Mouse (Mus musculus) neural tube, embryonic 11.5 days (tissue): ENCODE results near the gene Cdkl3. TPM values are rescaled to one million over a fixed set of nuclear protein-coding genes. Genes with fewer than 3 reads are reported as not detected.

Source experiments
- ATAC-seq: fragments of 200-750 bp; cut with Nextera tagmentation; 2 replicates; pipeline ENCODE4 v1.8.0; 2017; ENCODE audit warnings: moderate number of reproducible peaks, mild to moderate bottlenecking, moderate TSS enrichment, moderate library complexity; ENCODE audit not compliant: insufficient read depth, low FRiP score, low TSS enrichment
- DNase-seq: peaks from one replicate; pipeline ENCODE4 v3.0.0-alpha.2; 2015; ENCODE audit warnings: low spot score
- H3K27ac ChIP-seq: fragments of 300-500 bp; sonication (generic); 2 replicates; pipeline ENCODE4 v1.5.1; 2014; ENCODE audit warnings: low read depth, mild to moderate bottlenecking, low read length
- H3K27me3 ChIP-seq: fragments of 300-500 bp; sonication (generic); 2 replicates; pipeline ENCODE4 v1.6.1; 2014; ENCODE audit warnings: mild to moderate bottlenecking, low read length, mixed read lengths; ENCODE audit not compliant: control insufficient read depth, insufficient read depth
- H3K36me3 ChIP-seq: fragments of 300-500 bp; sonication (generic); 2 replicates; pipeline ENCODE4 v1.6.1; 2014; ENCODE audit warnings: mild to moderate bottlenecking, low read length, moderate library complexity, mixed read lengths; ENCODE audit not compliant: control insufficient read depth, insufficient read depth
- H3K4me1 ChIP-seq: fragments of 300-500 bp; sonication (generic); 2 replicates; pipeline ENCODE4 v1.6.1; 2014; ENCODE audit warnings: low read length, mixed read lengths; ENCODE audit not compliant: control insufficient read depth, insufficient read depth
- H3K4me2 ChIP-seq: fragments of 300-500 bp; sonication (generic); 2 replicates; pipeline ENCODE4 v1.6.1; 2014; ENCODE audit warnings: low read depth, mild to moderate bottlenecking, moderate library complexity
- H3K4me3 ChIP-seq: fragments of 300-500 bp; sonication (generic); 2 replicates; pipeline ENCODE4 v1.5.1; 2014; ENCODE audit warnings: low read depth, low read length
- H3K9ac ChIP-seq: fragments of 300-500 bp; sonication (generic); 2 replicates; pipeline ENCODE4 v1.6.1; 2014; ENCODE audit warnings: mild to moderate bottlenecking, low read length
- H3K9me3 ChIP-seq: fragments of 300-500 bp; sonication (generic); 2 replicates; pipeline ENCODE4 v1.6.1; 2016; ENCODE audit warnings: low read length; ENCODE audit not compliant: control insufficient read depth
- WGBS: fragments of 180-500 bp; shearing (Covaris S2); extraction: QIAGEN DNeasy Blood & Tissue Kit; methylation state at CpG from one replicate; pipeline ENCODE4 v1.1.7; 2014; 5-methylcytosine and 5-hydroxymethylcytosine counted together
- polyA plus RNA-seq: library from polyadenylated mRNA; unstranded; fragments of >200 nt; fragmentation: Nextera tagmentation; extraction: Ambion mirVana; gene quantifications from 2 replicates; pipeline ENCODE4 v1.2.1, GENCODE M21; 2014

Gene Cdkl3
- polyA plus RNA-seq, 1 experiment from 2014 or later = 12.3 TPM

DNA sequence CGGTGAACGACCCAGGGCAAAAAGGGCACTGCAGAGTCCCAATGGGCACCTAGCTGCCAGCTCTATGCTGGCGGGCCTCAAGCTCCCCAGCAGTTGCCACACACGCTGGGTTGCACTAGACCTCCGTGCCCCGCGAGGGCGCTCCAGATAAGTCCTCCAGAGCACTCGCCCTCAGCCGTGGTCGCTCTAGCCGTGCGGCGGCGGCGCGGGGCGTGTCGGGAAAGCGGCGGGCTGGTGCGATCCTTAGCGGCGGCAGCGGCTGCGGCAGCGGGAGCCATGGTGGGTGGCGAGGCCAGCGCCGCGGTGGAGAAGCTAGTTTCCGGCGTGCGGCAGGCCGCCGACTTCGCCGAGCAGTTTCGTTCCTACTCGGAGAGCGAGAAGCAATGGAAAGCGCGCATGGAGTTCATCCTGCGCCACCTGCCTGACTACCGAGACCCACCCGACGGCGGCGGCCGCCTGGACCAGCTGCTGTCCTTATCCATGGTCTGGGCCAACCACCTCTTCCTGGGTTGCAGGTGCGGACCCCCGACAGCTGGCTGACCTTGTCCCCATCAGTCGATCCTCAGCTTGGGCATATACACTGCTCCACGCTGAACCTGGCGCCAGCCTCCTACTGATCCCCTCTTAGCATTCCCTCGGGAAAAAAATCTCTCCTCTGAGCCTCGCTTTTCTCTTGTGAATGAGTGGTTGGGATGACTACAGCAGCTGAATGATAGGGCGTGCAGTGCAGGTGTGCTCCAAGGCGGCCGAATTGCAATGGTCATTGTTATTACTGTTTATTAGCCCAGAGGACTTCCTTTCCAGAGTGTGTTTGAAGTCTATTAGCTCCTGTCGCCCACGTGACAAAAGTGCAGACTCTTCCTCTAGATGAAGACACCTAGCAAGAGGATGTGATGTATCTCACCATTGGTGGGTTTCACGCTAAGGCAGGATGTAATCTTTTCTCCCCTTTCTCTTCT is 36.3 kb upstream of the Cdkl3 start, which contains the start of gene Cdkn2aipnl:
Gene Cdkn2aipnl (plus strand): TSS at position 219 of the 959 bp plus-strand sequence.
- Histone ChIP-seq H3K27ac (peak within 1 kb of the TSS; percentile 24; the same call in 1 of the 2 replicates), H3K9ac (peak within 1 kb of the TSS; percentile 79), H3K36me3 (peaks cover 5% of the 10 kb centered on the region), H3K4me1 (no peaks in the 10 kb centered on the region), H3K4me2 (peak within 1 kb of the TSS; percentile 53), H3K27me3 (no peaks in the 10 kb centered on the region), H3K4me3 (peak within 1 kb of the TSS; percentile 70), H3K9me3 (no peaks in the 10 kb centered on the region)
- 3% methylated on average over 59 of the region's 63 CpGs for WGBS
- DNase-seq (peak; percentile 98), ATAC-seq (peak; percentile 86)

GRCm38 (mm10) chr11:51968896-51969295 is 35.1 kb upstream of the Cdkl3 start:
- ATAC-seq (no peak), DNase-seq (no peak)
- H3K4me3 ChIP-seq = no peak overlapping the region
- 95% methylated on average over 9 of the region's 9 CpGs for WGBS
- H3K4me1 ChIP-seq = no peaks in the 10 kb centered on the region
- H3K9ac ChIP-seq = no peak overlapping the region
- H3K27ac ChIP-seq = no peak overlapping the region
- H3K36me3 ChIP-seq = peaks cover 10% of the 10 kb centered on the region
- H3K4me2 ChIP-seq = no peak overlapping the region
- H3K27me3 ChIP-seq = no peaks in the 10 kb centered on the region
- H3K9me3 ChIP-seq = no peaks in the 10 kb centered on the region

- H3K9me3 ChIP-seq = no peaks in the 10 kb centered on the region
- ATAC-seq (no peak), DNase-seq (no peak)
- no peaks in the 10 kb centered on the region for H3K4me1 ChIP-seq
- no peak overlapping the region for H3K4me2 ChIP-seq
- no peak overlapping the region for H3K27ac ChIP-seq
- WGBS = 93% methylated on average over 2 of the region's 2 CpGs
- peaks cover 10% of the 10 kb centered on the region for H3K36me3 ChIP-seq
- H3K9ac ChIP-seq = no peak overlapping the region
- H3K4me3 ChIP-seq = no peak overlapping the region
- H3K27me3 ChIP-seq = no peaks in the 10 kb centered on the region
Measured at GRCm38 (mm10) chr11:51969511-51969910, 34.5 kb upstream of the Cdkl3 start.

GRCm38 (mm10) chr11:51971644-51972043 is 32.4 kb upstream of the Cdkl3 start:
- H3K9ac ChIP-seq = no peak overlapping the region
- no peak overlapping the region for H3K4me3 ChIP-seq
- ATAC-seq (no peak), DNase-seq (no peak)
- H3K9me3 ChIP-seq = no peaks in the 10 kb centered on the region
- H3K4me1 ChIP-seq = no peaks in the 10 kb centered on the region
- no peak overlapping the region for H3K27ac ChIP-seq
- H3K27me3 ChIP-seq = no peaks in the 10 kb centered on the region
- H3K36me3 ChIP-seq = peaks cover 11% of the 10 kb centered on the region
- 95% methylated on average over 6 of the region's 6 CpGs for WGBS
- no peak overlapping the region for H3K4me2 ChIP-seq

DNA sequence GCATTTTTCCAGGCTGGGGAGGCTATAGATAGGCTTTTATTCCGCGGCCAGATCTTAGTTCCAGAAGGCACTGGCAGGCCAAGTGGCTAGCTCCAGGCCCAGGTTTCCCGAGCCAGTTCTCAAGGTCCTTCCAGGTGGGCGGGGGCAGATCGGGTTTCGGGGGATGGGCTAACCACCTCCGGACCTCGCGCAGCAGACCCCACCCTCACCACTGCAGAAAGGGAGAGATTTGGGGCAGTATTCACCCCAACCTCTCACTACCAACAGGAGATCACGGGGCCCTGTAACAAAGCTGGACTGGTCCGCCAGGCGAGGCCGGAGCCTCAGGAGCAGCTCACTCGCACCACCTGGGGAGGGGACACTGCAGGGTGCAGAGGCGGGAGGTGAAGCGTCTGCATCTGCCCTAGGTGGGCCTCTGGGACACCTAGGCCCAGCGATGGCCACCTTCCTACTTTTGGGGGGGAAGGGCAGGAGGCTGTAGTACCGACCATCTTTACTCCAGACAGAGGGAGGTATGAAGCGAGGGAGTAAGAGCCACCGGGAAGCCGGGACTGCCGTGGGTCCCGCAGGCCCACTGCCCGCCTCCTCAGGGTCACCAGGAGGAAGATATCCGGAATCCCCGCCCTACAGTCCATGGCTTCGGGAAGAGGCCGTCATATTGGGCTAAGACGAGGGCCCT is 4.3 kb upstream of the Cdkl3 start:
- ATAC-seq = peak; percentile 21
- peaks cover 6% of the 10 kb centered on the region for H3K36me3 ChIP-seq

GRCm38 (mm10) chr11:52000290-52000962 is 3.6 kb upstream of the Cdkl3 start, which contains the start of gene Ube2b:
Gene Ube2b (minus strand): TSS chr11:52000762.
- peak within 1 kb of the TSS; percentile 85 for H3K27ac ChIP-seq
- H3K9me3 ChIP-seq = no peaks in the 10 kb centered on the region
- H3K9ac ChIP-seq = peak within 1 kb of the TSS; percentile 92
- H3K27me3 ChIP-seq = no peaks in the 10 kb centered on the region
- ATAC-seq = peak; percentile 76
- peak; percentile 96 for DNase-seq
- peaks cover 6% of the 10 kb centered on the region for H3K36me3 ChIP-seq
- peaks cover 14% of the 10 kb centered on the region; the same call in 1 of the 2 replicates for H3K4me1 ChIP-seq
- H3K4me3 ChIP-seq = peak within 1 kb of the TSS; percentile 94
- H3K4me2 ChIP-seq = peak within 1 kb of the TSS; percentile 60
- WGBS = under 1% methylated on average over 54 of the region's 63 CpGs

More for the DNA sequence above, 4.3 kb upstream of the Cdkl3 start:
- H3K9me3 ChIP-seq = no peaks in the 10 kb centered on the region
- peak overlapping the region; percentile 94 for H3K4me3 ChIP-seq
- peak overlapping the region; percentile 85 for H3K27ac ChIP-seq
- DNase-seq = peak; percentile 65
- H3K27me3 ChIP-seq = no peaks in the 10 kb centered on the region
- peaks cover 11% of the 10 kb centered on the region; the same call in 1 of the 2 replicates for H3K4me1 ChIP-seq
- H3K9ac ChIP-seq = peak overlapping the region; percentile 92
- under 1% methylated on average over 28 of the region's 29 CpGs for WGBS
- peak overlapping the region; percentile 60 for H3K4me2 ChIP-seq

- Histone ChIP-seq H3K4me2 (0 out of 2 replicates have a peak overlapping the region, but pooled peaks have one; percentile 28), H3K4me3 (peak overlapping the region; percentile 12; the same call in 1 of the 2 replicates), H3K9me3 (no peaks in the 10 kb centered on the region), H3K27me3 (no peaks in the 10 kb centered on the region), H3K9ac (no peak overlapping the region), H3K27ac (no peak overlapping the region), H3K36me3 (peaks cover 4% of the 10 kb centered on the region), H3K4me1 (peaks cover 14% of the 10 kb centered on the region; the same call in 1 of the 2 replicates)
- ATAC-seq = no peak
- DNase-seq = no peak
- 71% methylated on average over 10 of the region's 10 CpGs for WGBS
Measured at GRCm38 (mm10) chr11:52001341-52001740, 2.7 kb upstream of the Cdkl3 start.

- DNase-seq (no peak), ATAC-seq (no peak)
- Histone ChIP-seq H3K9me3 (no peaks in the 10 kb centered on the region), H3K4me2 (no peak overlapping the region), H3K27ac (no peak overlapping the region), H3K4me1 (peaks cover 14% of the 10 kb centered on the region; the same call in 1 of the 2 replicates), H3K4me3 (no peak overlapping the region), H3K36me3 (peaks cover under 1% of the 10 kb centered on the region; the same call in 1 of the 2 replicates), H3K9ac (no peak overlapping the region), H3K27me3 (no peaks in the 10 kb centered on the region)
- WGBS = 92% methylated on average over 8 of the region's 8 CpGs
Measured at GRCm38 (mm10) chr11:52001861-52002260, 2.2 kb upstream of the Cdkl3 start.
